Mouse (Mus musculus) adrenal gland, adult (tissue): ENCODE measurements around the gene Mapk11.

ENCODE experiments used
- DNase-seq, 2 experiments: peaks; one replicate each; pipeline ENCODE4 v3.0.0; 2022 to 2023; ENCODE audit warnings: low spot score in 1 of 2; ENCODE audit not compliant: inconsistent age in 2 of 2

Mapk11 gene

DNA sequence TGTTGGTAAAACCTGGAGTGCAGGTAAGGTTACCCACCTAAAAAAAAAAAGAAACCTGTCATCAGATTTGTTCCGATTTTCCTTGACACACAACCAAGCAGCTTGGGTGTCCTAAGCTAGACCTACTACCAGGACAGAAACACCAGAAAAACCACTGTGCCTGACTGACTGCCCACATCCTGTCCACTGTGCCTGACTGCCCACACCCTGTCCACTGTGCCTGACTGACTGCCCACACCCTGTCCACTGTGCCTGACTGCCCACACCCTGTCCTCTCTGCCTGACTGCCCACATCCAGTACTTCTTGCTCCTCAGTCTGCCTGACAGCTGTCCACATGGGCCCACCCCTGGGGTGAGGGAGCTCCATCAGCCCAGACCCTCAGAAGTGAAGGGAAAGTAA lies 42.5 kb downstream of the Mapk11 start:
- no peak for DNase-seq

DNA sequence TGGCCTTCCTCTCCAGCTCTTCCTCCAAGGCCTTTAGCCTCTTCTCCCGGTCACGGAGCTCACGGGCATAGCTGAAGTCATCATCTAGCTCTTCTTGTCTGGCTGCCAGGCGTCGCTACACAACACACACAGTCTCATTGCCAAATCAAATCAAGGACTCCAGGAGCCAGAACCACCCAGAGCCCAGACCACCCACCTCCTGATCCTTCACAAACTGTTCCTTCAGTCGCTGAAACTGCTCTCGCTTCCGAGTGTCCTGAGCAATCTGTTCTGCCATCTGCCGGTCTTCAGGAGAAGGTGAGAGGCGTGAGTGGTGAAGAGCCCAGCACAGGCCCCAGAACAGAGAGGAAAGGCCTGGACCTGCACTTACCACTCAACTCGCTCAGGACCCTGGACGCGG lies 43.4 kb downstream of the Mapk11 start:
- no peak for DNase-seq

DNA sequence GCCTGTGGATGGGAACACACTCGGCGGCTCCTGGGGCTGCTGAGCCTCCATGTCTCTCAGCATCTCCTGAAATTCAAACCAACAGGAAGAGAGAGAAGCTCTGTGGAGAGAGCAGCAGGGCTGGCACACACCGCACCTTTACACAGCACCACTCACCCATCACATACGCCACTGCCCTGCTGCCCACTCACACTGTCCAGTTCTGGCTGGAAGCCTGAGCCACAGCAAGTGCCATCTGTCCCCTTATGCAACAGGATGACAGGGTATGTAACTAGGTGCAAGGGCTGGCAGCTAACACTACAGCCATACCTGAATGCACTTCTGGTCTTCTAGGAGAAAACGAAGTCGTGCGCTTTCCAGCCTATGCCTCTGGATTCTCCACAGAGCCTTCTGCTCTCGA lies 45.0 kb downstream of the Mapk11 start:
- no peak for DNase-seq

DNA sequence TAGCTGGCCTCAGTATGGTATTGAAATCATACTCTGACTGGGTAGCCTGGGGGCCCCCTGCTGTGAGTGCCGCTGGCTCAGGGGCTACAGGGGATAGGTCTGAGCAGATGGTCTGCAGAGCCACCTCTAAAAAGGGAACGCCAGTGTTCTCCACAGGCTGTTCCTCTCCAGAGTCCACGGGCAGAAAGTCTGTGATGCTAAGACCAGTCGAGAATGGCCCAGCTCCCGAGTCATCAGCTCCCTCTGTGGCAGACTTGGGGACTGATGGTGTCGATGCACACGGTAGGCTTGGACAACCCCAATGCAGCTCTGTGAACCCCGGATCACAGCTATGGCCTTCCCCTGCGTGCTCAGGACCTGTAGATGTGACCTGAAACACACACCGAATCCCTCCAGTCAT lies 45.5 kb downstream of the Mapk11 start:
- no peak for DNase-seq

DNA sequence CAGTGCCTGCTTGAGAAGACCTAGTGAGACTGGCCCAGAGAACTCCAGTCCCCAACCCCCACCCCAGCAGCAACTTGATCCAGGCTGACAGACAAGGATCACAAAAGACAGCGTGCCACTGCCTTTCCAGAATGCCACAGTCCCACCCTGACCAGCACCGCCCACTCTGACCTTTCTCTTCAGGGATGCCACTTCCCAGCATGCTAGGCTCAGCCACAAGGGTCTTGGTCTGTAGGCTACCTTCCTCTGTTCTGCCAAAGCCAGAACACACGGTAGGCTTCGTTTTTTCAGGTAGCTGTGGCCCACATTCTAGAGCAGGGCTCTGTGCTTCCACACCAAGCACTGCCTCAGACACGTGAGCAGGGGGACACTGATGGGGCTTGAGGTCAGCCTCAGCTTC lies 46.8 kb downstream of the Mapk11 start:
- no peak for DNase-seq

DNA sequence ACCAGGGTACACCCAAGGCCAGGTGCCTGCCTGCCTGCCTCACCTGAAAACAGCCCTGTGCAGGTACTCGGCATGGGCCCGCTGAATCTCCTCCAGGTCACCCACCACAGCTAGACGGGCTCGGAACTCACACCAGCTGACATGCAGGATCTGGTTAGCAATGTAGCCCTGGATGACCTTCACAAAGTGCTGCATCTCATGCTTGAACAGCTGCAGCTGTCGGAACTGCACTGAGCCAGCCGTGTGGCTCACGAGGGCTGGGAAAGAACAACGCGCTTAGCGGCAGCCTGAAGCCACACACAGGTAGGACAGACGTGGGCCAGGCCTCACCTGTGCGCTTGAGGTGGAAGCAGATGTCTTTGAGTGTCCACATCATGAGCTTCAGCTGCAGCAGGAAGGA lies 48.6 kb downstream of the Mapk11 start:
- DNase-seq = no peak

DNA sequence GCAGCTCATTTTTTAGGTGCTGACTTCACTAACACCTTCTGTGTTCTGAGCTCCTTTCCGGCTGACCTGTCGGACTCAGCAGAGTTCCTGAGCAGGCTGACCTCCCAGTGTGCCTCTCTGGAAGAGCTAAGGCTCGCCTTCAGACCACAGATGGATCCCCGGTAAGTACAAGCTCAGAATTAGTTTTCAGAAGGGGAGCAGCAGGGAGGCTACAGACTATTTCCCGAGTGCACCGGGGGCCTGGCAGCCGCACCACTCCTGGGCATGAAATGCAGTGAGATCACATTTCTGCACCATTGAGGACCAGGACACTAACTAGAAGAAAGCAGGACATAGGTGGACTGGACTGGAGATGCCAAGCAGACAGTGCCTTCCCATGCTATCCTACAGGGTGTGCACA lies 50.8 kb downstream of the Mapk11 start:
- DNase-seq = no peak

DNA sequence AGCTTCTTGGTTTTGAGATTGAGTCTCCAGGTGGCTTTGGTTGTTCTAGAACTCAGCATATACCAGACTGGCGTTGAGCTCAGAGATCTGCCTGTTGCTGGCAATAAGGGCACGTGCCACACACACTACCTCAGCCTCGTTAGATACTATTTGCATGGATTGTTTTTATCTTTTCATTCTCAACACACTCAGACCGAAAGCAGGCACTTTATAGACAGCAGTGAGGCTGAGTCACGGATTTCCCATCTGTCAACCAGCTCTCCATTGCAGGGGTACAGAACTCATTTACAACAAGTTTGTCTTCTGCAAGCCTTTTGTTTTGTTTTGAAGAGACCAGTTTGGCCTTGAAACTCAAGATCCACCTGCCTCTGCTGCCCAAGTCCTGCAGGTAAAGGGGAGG lies 52.0 kb downstream of the Mapk11 start:
- no peak for DNase-seq
